Mouse (Mus musculus): ENCODE measurements at regions not wholly inside any gene's neighbourhood (a gene's known extent, or its start where the extent isn't known, plus 50 kb on each side); places are given as distances from the start of the nearest gene placed in this dataset.
A peak's percentile ranks its signal among the peaks of the same experiment; 100 is the strongest.

- WGBS, result 96% methylated on average over 3 of the region's 3 CpGs
- DNase-seq (ENCODE audit: low spot score) (no peak), ATAC-seq (replicated peaks; ENCODE audit: low FRiP score, low read depth) (no peak)
Measured at GRCm38 (mm10) chr1:24832246-24832645, 153.8 kb downstream of the Lmbrd1 start.

GRCm38 (mm10) chr1:24866877-24867276 is 188.4 kb downstream of the Lmbrd1 start:
- Histone ChIP-seq H3K36me3 (ENCODE audit: insufficient read depth, low read length) (no peaks in the 10 kb centered on the region), H3K27me3 (ENCODE audit: insufficient read depth, low read length) (no peaks in the 10 kb centered on the region), H3K9ac (ENCODE audit: low read depth, low read length) (no peak overlapping the region), H3K4me3 (replicated peaks; ENCODE audit: low read depth, low read length) (no peak overlapping the region), H3K4me1 (replicated peaks; ENCODE audit: insufficient read depth, low read length) (no peaks in the 10 kb centered on the region), H3K9me3 (replicated peaks; ENCODE audit: low read length) (no peaks in the 10 kb centered on the region), H3K27ac (no peak overlapping the region), H3K4me2 (ENCODE audit: low read length) (no peak overlapping the region)
- WGBS, result 75% methylated on average over 7 of the region's 7 CpGs
- DNase-seq (ENCODE audit: low spot score) (no peak), ATAC-seq (replicated peaks; ENCODE audit: low FRiP score, low read depth) (no peak)
- no peak for TF ChIP-seq CTCF (IDR thresholded peaks at IDR 0.05; ENCODE audit: low read depth)

More at GRCm38 (mm10) chr1:24832246-24832645, 153.8 kb downstream of the Lmbrd1 start:
- Histone ChIP-seq H3K4me2 (ENCODE audit: low read length) (no peak overlapping the region), H3K4me1 (replicated peaks; ENCODE audit: insufficient read depth, low read length) (no peaks in the 10 kb centered on the region), H3K36me3 (ENCODE audit: insufficient read depth, low read length) (no peaks in the 10 kb centered on the region), H3K27me3 (ENCODE audit: insufficient read depth, low read length) (no peaks in the 10 kb centered on the region), H3K27ac (no peak overlapping the region), H3K4me3 (replicated peaks; ENCODE audit: low read depth, low read length) (no peak overlapping the region), H3K9ac (ENCODE audit: low read depth, low read length) (no peak overlapping the region), H3K9me3 (replicated peaks; ENCODE audit: low read length) (no peaks in the 10 kb centered on the region)
- no peak for TF ChIP-seq CTCF (IDR thresholded peaks at IDR 0.05; ENCODE audit: low read depth)

- no peaks in the 10 kb centered on the region for H3K27me3 ChIP-seq (ENCODE audit: insufficient read depth, low read length)
- H3K4me3 ChIP-seq (replicated peaks; ENCODE audit: low read depth, low read length), result no peak overlapping the region
- TF ChIP-seq CTCF (IDR thresholded peaks at IDR 0.05; ENCODE audit: low read depth), result no peak
- no peak for DNase-seq (ENCODE audit: low spot score)
- no peak overlapping the region for H3K4me2 ChIP-seq (ENCODE audit: low read length)
- H3K27ac ChIP-seq, result no peak overlapping the region
- WGBS, result 87% methylated on average over 12 of the region's 12 CpGs
- ATAC-seq (replicated peaks; ENCODE audit: low FRiP score, low read depth), result no peak
- no peaks in the 10 kb centered on the region for H3K9me3 ChIP-seq (replicated peaks; ENCODE audit: low read length)
- no peaks in the 10 kb centered on the region for H3K4me1 ChIP-seq (replicated peaks; ENCODE audit: insufficient read depth, low read length)
- no peaks in the 10 kb centered on the region for H3K36me3 ChIP-seq (ENCODE audit: insufficient read depth, low read length)
- no peak overlapping the region for H3K9ac ChIP-seq (ENCODE audit: low read depth, low read length)
Measured at GRCm38 (mm10) chr1:24869772-24870171, 191.3 kb downstream of the Lmbrd1 start.

DNA sequence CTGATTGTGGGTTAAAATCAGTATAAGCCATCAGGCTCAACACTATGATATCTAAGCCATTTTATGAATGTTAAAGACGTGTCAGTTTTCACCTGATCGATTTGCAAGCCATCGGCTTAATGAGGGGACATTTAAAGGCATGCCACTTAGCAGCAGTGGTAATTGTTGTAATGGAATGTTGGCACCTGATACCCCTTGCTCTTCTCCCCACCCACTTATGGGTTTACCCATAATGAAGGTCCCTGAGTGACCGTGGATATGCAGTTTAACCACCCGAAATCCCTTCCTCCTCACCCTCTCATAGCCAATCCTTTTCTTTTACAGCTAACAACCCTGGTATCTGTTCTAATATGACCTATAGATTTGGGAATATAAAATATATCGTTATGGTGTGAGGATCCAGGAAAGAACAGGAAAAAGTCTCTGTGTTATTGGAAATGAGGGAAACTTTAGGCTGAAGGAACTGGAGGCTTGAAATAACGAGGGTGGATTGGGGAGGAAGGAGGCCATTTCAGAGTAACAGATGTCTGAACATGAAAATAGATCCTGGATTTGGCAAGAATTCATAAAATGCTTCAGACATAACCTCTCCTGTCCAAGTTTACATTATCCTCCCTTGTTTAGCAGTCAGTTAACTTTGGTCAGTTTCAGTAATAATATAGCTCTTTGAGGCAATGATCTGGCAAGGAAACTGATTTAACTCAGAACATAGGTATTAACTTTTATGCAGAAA is 192.4 kb downstream of the Lmbrd1 start:
- no peaks in the 10 kb centered on the region for H3K4me1 ChIP-seq (replicated peaks; ENCODE audit: insufficient read depth, low read length)
- DNase-seq (ENCODE audit: low spot score) (no peak), ATAC-seq (replicated peaks; ENCODE audit: low FRiP score, low read depth) (no peak)
- H3K36me3 ChIP-seq (ENCODE audit: insufficient read depth, low read length), result no peaks in the 10 kb centered on the region
- H3K4me2 ChIP-seq (ENCODE audit: low read length), result no peak overlapping the region
- H3K9me3 ChIP-seq (replicated peaks; ENCODE audit: low read length), result no peaks in the 10 kb centered on the region
- WGBS, result 66% methylated on average over 7 of the region's 7 CpGs
- H3K4me3 ChIP-seq (replicated peaks; ENCODE audit: low read depth, low read length), result no peak overlapping the region
- H3K27ac ChIP-seq, result no peak overlapping the region
- no peak for TF ChIP-seq CTCF (IDR thresholded peaks at IDR 0.05; ENCODE audit: low read depth)
- no peak overlapping the region for H3K9ac ChIP-seq (ENCODE audit: low read depth, low read length)
- no peaks in the 10 kb centered on the region for H3K27me3 ChIP-seq (ENCODE audit: insufficient read depth, low read length)

- no peaks in the 10 kb centered on the region for H3K36me3 ChIP-seq (ENCODE audit: insufficient read depth, low read length)
- no peaks in the 10 kb centered on the region for H3K27me3 ChIP-seq (ENCODE audit: insufficient read depth, low read length)
- H3K4me1 ChIP-seq (replicated peaks; ENCODE audit: insufficient read depth, low read length), result no peaks in the 10 kb centered on the region
- ATAC-seq (replicated peaks; ENCODE audit: low FRiP score, low read depth), result no peak
- no peak overlapping the region for H3K9ac ChIP-seq (ENCODE audit: low read depth, low read length)
- DNase-seq (ENCODE audit: low spot score), result no peak
- no peaks in the 10 kb centered on the region for H3K9me3 ChIP-seq (replicated peaks; ENCODE audit: low read length)
- H3K4me3 ChIP-seq (replicated peaks; ENCODE audit: low read depth, low read length), result no peak overlapping the region
- no peak overlapping the region for H3K4me2 ChIP-seq (ENCODE audit: low read length)
- no peak overlapping the region for H3K27ac ChIP-seq
- no peak for TF ChIP-seq CTCF (IDR thresholded peaks at IDR 0.05; ENCODE audit: low read depth)
Measured at GRCm38 (mm10) chr1:24877014-24877413, 198.6 kb downstream of the Lmbrd1 start.

DNA sequence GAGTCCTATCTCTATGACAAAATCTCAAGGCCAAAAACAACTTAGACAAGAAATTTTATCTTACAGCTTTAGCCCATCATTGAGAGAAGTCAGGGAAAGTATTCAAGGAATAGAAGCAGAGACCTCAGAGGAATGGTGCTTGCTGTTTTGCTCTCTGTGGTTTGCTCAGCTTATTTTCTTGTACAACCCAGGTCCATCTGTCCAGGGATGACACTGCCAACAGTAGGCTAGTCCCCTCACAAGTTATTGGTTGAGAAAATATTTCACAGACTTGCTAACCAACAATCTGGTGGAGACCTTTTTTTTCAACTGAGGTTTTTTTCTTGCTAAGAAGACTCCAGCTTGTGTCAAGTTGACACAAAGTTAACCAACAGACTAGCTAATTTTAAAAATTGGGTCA is 205.2 kb downstream of the Lmbrd1 start:
- DNase-seq (ENCODE audit: low spot score), result no peak
- no peak for TF ChIP-seq CTCF (IDR thresholded peaks at IDR 0.05; ENCODE audit: low read depth)
- Histone ChIP-seq H3K4me1 (replicated peaks; ENCODE audit: insufficient read depth, low read length) (no peaks in the 10 kb centered on the region), H3K9me3 (replicated peaks; ENCODE audit: low read length) (no peaks in the 10 kb centered on the region), H3K4me2 (ENCODE audit: low read length) (no peak overlapping the region), H3K27me3 (ENCODE audit: insufficient read depth, low read length) (no peaks in the 10 kb centered on the region), H3K36me3 (ENCODE audit: insufficient read depth, low read length) (no peaks in the 10 kb centered on the region), H3K4me3 (replicated peaks; ENCODE audit: low read depth, low read length) (no peak overlapping the region), H3K27ac (no peak overlapping the region), H3K9ac (ENCODE audit: low read depth, low read length) (no peak overlapping the region)
- ATAC-seq (replicated peaks; ENCODE audit: low FRiP score, low read depth), result no peak

- H3K27me3 ChIP-seq (ENCODE audit: insufficient read depth, low read length), result no peaks in the 10 kb centered on the region
- no peak overlapping the region for H3K4me3 ChIP-seq (replicated peaks; ENCODE audit: low read depth, low read length)
- DNase-seq (ENCODE audit: low spot score) (peak; percentile 33), ATAC-seq (replicated peaks; ENCODE audit: low FRiP score, low read depth) (no peak)
- no peak overlapping the region for H3K4me2 ChIP-seq (ENCODE audit: low read length)
- H3K4me1 ChIP-seq (replicated peaks; ENCODE audit: insufficient read depth, low read length), result no peaks in the 10 kb centered on the region
- H3K27ac ChIP-seq, result no peak overlapping the region
- WGBS, result 40% methylated on average over 2 of the region's 2 CpGs
- TF ChIP-seq CTCF (IDR thresholded peaks at IDR 0.05; ENCODE audit: low read depth), result peak; percentile 67
- no peaks in the 10 kb centered on the region for H3K36me3 ChIP-seq (ENCODE audit: insufficient read depth, low read length)
- no peaks in the 10 kb centered on the region for H3K9me3 ChIP-seq (replicated peaks; ENCODE audit: low read length)
- no peak overlapping the region for H3K9ac ChIP-seq (ENCODE audit: low read depth, low read length)
Measured at GRCm38 (mm10) chr1:24901278-24901677, 222.8 kb downstream of the Lmbrd1 start.
